Mouse (Mus musculus) forebrain, embryonic 11.5 days (tissue): ENCODE results near the gene Prickle1. TPM values are rescaled to one million over a fixed set of nuclear protein-coding genes. Genes with fewer than 3 reads are reported as not detected.
A peak's percentile ranks its signal among the peaks of the same experiment; 100 is the strongest.

Source experiments
- ATAC-seq: fragments of 200-750 bp; cut with Nextera tagmentation; replicated peaks from 2 replicates; pipeline ENCODE4 v1.8.0; 2017; ENCODE audit warnings: moderate TSS enrichment; ENCODE audit not compliant: low FRiP score
- DNase-seq: peaks from one replicate; pipeline ENCODE4 v3.0.0-alpha.2; 2017; ENCODE audit warnings: low spot score
- H3K27ac ChIP-seq: fragments of 300-500 bp; sonication (generic); 2 replicates; pipeline ENCODE4 v1.5.1; 2014; ENCODE audit warnings: low read depth, low read length
- H3K27me3 ChIP-seq: fragments of 300-500 bp; sonication (generic); 2 replicates; pipeline ENCODE4 v1.6.1; 2014; ENCODE audit warnings: mild to moderate bottlenecking, low read length, mixed read lengths; ENCODE audit not compliant: control insufficient read depth, insufficient read depth
- H3K36me3 ChIP-seq: fragments of 300-500 bp; sonication (generic); 2 replicates; pipeline ENCODE4 v1.6.1; 2014; ENCODE audit warnings: mild to moderate bottlenecking, low read length, moderate library complexity, mixed read lengths; ENCODE audit not compliant: control insufficient read depth, insufficient read depth
- H3K4me1 ChIP-seq: fragments of 300-500 bp; sonication (generic); replicated peaks from 2 replicates; pipeline ENCODE4 v1.6.1; 2014; ENCODE audit warnings: low read length, mixed read lengths; ENCODE audit not compliant: control insufficient read depth, insufficient read depth
- H3K4me2 ChIP-seq: fragments of 300-500 bp; sonication (generic); 2 replicates; pipeline ENCODE4 v1.6.1; 2014; ENCODE audit warnings: low read depth, mild to moderate bottlenecking, low read length, moderate library complexity, mixed read lengths; ENCODE audit not compliant: severe bottlenecking
- H3K4me3 ChIP-seq: fragments of 300-500 bp; sonication (generic); 2 replicates; pipeline ENCODE4 v1.5.1; 2014; ENCODE audit warnings: low read depth, low read length
- H3K9ac ChIP-seq: fragments of 300-500 bp; sonication (generic); 2 replicates; pipeline ENCODE4 v1.6.1; 2014; ENCODE audit warnings: low read length
- H3K9me3 ChIP-seq: fragments of 300-500 bp; sonication (generic); 2 replicates; pipeline ENCODE4 v1.6.1; 2016; ENCODE audit warnings: low read length, mixed read lengths; ENCODE audit not compliant: control insufficient read depth
- WGBS: fragments of 180-500 bp; shearing (Covaris S2); extraction: QIAGEN DNeasy Blood & Tissue Kit; methylation state at CpG from one replicate; pipeline ENCODE4 v1.1.7; 2014; 5-methylcytosine and 5-hydroxymethylcytosine counted together
- polyA plus RNA-seq: library from polyadenylated mRNA; unstranded; fragments of >200 nt; fragmentation: Nextera tagmentation; extraction: Ambion mirVana; gene quantifications from 2 replicates; pipeline ENCODE4 v1.2.1, GENCODE M21; 2014

Prickle1 gene
- polyA plus RNA-seq, 1 experiment from 2014 or later, result 11.6 TPM

DNA sequence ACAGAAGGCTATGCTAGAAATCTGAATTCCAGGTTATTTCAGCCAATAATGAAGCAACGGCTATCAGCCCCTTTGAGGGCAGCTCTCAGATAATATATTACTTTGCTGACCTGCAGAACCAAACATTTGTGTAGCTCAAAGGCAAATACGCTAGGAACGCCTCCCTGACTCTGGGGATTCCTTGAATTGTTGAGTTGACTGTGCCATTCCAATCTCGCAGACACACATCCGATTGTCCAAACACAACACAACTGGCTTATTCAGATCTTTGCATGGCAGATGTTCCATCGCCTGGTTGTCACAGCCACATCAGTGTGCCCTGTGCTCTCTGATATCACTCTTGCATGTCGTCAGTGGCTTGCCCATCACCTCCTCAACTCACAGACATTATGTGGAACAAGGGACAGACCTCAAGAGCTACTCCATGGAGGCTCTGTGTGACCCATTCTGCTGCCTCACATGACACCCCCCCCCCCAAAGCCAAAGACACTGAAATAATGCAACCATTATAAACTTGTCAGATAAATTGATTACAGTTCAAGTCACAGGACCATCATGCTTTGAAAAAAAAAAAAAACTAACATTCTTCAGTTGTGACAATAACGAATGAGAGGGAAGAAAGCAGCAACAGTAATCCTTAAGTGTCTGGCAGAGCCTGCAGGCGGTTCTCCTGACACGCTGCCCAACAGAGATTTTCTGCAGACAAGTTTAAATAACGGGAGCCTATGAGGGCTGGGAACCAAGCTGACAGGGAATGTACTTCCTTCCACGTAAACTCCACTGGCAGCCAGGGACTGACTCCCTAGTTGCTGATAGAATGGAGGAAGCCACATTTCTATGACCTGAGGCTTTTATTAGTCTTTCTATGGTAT is 65.6 kb downstream of the Prickle1 start:
- WGBS, result 72% methylated on average over 12 of the region's 12 CpGs
- no peak overlapping the region for H3K4me3 ChIP-seq
- H3K36me3 ChIP-seq, result no peaks in the 10 kb centered on the region
- no peaks in the 10 kb centered on the region for H3K4me1 ChIP-seq
- H3K9me3 ChIP-seq, result no peaks in the 10 kb centered on the region
- no peaks in the 10 kb centered on the region for H3K27me3 ChIP-seq
- H3K9ac ChIP-seq, result no peak overlapping the region
- H3K4me2 ChIP-seq, result no peak overlapping the region
- DNase-seq (no peak), ATAC-seq (no peak)
- no peak overlapping the region for H3K27ac ChIP-seq

DNA sequence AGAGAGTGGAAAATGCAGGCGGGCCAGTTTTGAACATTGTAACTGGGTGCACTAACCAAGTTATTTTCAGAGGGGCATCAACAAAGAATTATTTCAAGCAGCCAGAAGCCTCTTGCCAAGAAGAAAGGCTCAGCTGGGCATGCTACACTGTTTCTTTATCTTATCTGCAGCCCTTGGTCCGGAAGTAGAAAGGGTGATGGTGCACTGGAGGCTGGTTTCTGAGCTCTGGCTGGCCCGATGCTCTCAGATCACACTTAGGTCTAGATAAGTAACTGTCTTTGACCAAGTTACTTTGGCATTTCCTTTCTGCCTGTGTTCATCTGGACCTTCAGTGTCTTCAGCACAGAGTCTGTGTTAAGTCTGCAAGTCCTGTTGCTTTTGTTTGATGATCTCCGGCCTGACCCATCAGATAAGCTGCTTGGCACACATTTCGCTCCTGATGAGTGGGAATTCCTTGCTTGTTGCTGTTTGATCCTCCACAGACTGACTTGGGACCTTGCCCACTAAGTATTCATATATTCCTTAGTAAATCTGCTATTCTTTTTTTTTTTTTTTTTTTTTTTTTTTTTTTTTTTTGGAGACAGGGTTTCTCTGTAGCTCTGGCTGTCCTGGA is 70.3 kb downstream of the Prickle1 start:
- Histone ChIP-seq H3K4me3 (no peak overlapping the region), H3K4me1 (no peaks in the 10 kb centered on the region), H3K27me3 (peaks cover 9% of the 10 kb centered on the region; the same call in 1 of the 2 replicates), H3K9ac (no peak overlapping the region), H3K9me3 (no peaks in the 10 kb centered on the region), H3K4me2 (no peak overlapping the region), H3K27ac (no peak overlapping the region), H3K36me3 (no peaks in the 10 kb centered on the region)
- ATAC-seq, result no peak
- WGBS, result 88% methylated on average over 5 of the region's 5 CpGs
- DNase-seq, result no peak

DNA sequence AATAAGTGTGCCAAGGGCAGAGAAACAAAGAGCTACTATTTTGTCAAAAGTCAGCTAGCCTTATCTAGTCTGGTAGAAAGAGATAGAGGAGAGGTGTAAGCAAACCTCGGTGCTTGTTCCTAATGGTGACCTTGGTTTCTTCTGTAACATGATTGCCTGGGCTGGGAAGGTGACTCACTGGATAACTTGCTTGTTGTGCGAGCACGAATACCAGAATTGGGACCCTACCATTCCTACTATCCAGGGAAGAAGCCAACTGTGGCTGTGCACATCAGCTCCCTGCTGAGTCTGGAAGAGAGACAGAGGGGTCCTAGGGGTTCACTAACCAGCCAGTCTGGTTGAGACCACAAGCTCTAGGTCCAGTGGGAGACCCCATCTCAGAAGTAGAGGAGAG is 73.9 kb downstream of the Prickle1 start:
- no peaks in the 10 kb centered on the region for H3K36me3 ChIP-seq
- no peak overlapping the region for H3K4me2 ChIP-seq
- H3K27me3 ChIP-seq, result peaks cover 16% of the 10 kb centered on the region; the same call in 1 of the 2 replicates
- no peaks in the 10 kb centered on the region for H3K9me3 ChIP-seq
- H3K9ac ChIP-seq, result no peak overlapping the region
- DNase-seq (no peak), ATAC-seq (no peak)
- no peak overlapping the region for H3K4me3 ChIP-seq
- 45% methylated on average over 3 of the region's 3 CpGs for WGBS
- H3K4me1 ChIP-seq, result peaks cover 2% of the 10 kb centered on the region
- H3K27ac ChIP-seq, result no peak overlapping the region

DNA sequence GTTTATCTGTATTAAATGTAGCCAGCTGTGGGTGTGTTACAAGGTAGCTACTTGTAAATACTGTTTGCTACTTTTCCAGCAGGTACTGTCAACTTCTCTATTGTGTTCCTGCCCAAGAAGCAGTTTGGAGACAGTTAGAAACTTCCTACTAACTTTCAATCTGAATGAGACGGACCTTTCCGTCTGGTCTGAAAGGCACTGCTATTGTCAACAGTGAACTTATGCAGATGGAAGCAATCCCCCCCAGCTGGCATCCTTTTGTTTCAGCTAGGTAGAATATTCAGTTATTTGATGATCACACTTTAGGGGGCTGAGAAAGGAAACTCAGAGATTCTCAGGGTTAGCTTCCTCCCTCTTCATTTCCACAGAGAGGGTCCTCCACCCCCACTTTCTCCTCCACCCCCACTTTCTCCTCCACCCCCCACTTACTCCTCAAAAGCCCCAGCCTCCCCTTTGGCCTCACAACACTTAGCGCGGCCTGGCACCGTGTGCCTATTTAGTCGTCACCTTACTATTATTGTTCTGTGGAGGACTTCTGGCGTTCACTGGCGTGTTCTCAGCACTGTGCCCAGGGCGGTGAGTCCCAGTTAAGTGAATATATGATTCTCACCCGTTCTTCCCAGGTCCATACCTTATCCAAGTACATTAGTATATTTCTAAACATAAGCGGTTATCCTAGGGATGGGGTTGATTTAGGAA is 74.5 kb downstream of the Prickle1 start:
- DNase-seq (no peak), ATAC-seq (no peak)
- H3K9me3 ChIP-seq, result no peaks in the 10 kb centered on the region
- peaks cover 2% of the 10 kb centered on the region for H3K4me1 ChIP-seq
- H3K9ac ChIP-seq, result no peak overlapping the region
- H3K36me3 ChIP-seq, result no peaks in the 10 kb centered on the region
- H3K27me3 ChIP-seq, result peaks cover 16% of the 10 kb centered on the region; the same call in 1 of the 2 replicates
- H3K4me3 ChIP-seq, result no peak overlapping the region
- H3K27ac ChIP-seq, result no peak overlapping the region
- no peak overlapping the region for H3K4me2 ChIP-seq
- 31% methylated on average over 11 of the region's 11 CpGs for WGBS

DNA sequence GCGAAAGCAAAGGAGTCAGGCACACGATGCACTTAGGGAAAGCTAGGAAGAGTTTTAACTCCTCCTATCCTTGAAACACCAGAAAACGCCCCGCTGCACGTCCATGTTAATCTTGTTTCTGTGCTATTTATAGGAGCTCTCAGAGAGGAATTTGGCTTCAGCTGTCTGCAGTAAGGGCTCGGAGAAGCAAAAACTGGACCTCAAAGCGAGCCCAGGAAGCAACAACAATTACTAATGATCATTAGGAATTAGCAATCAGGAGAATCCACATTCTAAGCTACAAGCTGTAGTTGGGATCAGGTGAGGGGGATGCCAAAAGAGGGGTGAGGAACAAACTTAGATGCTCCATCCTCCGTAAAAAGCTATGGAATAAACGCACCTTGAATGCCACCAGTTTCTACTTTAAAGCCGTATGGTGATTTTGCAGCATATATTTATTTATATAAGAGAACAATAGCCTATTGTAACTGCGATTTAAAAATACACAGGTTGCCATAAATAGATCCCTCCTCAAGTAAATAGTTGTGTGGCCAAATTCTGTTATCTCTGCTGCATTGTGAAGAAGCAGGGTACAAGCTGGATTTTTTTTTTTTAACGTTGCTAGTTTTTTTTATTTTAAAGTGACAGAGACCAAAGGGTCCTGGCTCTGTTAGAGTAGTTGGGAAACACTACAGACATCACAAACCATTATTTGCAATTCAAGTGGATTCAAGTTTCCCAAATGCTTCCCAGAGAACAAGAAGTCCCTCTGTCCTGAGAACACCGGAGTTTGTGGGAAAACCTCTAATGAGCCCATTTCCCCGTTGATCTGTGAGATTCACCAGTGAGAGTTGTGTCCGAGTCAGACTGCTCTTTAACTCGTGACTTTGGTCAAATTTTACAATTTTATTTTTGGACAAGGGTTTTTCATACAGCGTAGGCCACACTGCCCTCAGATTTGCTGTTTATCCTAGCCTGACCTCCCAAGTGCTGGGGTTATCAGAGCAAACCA is 75.6 kb downstream of the Prickle1 start:
- ATAC-seq (no peak), DNase-seq (no peak)
- WGBS, result 5% methylated on average over 17 of the region's 17 CpGs
- H3K27me3 ChIP-seq, result peaks cover 16% of the 10 kb centered on the region; the same call in 1 of the 2 replicates
- H3K4me3 ChIP-seq, result peak overlapping the region; percentile 67
- peak overlapping the region; percentile 94; the same call in 1 of the 2 replicates for H3K4me2 ChIP-seq
- no peaks in the 10 kb centered on the region for H3K36me3 ChIP-seq
- H3K27ac ChIP-seq, result no peak overlapping the region
- H3K9ac ChIP-seq, result 0 out of 2 replicates have a peak overlapping the region, but pooled peaks have one; percentile 61
- no peaks in the 10 kb centered on the region for H3K9me3 ChIP-seq
- H3K4me1 ChIP-seq, result peaks cover 2% of the 10 kb centered on the region

DNA sequence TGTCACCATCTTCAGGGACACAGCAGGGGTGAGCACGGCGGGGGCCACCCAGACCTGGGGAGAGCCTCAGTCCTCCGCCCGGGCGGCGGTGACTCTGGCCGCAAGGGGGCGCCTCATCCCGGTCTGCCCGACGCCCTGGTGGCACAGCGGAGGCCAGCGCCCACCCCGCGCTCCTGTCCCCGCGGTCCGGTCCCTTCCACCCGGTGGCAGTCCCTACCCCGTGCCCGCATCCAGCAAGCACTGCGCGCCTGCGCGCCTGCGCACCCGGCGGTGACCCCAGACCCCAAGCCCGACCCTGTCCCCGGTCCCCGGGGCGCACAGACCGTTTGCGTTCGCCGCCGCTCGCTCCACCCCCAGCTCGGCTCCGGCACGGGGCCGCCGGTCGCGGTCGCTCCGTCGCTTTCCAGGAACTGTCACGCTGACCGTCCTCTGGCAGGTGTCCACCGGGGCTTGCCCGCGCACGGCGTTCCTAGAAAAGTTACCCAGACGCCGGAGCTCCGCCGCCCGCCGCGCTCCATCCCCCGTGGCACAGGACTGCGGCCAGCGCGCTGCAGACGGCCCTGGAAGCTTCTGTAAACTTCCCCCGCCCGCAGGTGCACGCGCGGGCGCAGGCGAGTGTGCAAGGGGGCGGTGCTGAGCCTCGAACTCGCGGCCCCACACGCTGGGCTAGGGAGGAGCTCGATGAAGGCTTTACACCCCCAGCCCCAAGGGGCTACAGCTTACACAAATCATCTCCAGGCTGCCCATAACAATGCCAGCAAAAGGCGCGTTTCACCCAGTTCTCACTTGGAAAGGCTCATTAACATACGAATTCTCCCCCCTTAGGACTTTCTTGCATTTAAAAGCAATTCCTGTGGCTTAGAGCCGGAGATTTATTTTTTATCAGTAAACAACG is 76.5 kb downstream of the Prickle1 start:
- no peak overlapping the region for H3K27ac ChIP-seq
- no peaks in the 10 kb centered on the region for H3K9me3 ChIP-seq
- peak overlapping the region; percentile 67 for H3K4me3 ChIP-seq
- under 1% methylated on average over 83 of the region's 85 CpGs for WGBS
- H3K9ac ChIP-seq, result peak overlapping the region; percentile 61
- H3K27me3 ChIP-seq, result peaks cover 16% of the 10 kb centered on the region; the same call in 1 of the 2 replicates
- DNase-seq (peak; percentile 91), ATAC-seq (peak; percentile 89)
- peak overlapping the region; percentile 94 for H3K4me2 ChIP-seq
- no peaks in the 10 kb centered on the region for H3K36me3 ChIP-seq
- H3K4me1 ChIP-seq, result peaks cover 2% of the 10 kb centered on the region

DNA sequence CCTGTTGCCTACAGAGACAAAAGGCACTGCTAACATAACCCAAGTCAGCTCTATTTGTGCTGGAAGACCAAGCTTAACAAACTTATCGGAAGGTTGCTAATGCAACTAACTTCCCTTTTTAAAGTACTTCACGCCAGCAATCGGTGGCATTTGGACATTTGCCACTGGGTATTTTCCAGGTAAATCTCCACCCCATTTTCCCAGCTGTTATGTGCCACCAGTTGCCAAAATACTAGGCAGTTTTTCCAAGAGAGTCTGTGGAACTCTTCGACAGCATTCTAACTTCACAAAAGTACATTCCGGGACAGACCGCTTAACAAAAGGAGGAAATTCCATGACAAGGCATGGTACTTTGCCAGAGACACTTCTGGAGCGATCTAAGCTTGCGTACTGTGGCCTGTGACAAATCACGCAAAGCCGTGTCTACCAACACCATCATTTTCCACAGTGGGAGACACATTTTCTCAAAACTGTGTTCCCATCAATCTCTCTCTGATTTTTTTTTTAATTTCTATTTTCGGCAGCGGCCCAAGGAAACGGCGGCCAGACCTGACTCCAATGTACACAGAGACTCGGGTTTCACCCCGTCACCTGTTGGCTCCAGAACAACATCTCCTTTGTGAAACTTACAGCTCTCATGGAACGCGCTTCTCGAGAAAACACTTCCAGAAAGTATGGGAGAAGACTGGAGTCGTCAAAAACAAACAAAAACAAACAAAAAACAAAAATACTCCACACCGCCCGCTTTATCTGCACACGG is 77.4 kb downstream of the Prickle1 start:
- H3K27ac ChIP-seq, result no peak overlapping the region

More for the DNA sequence above, 77.4 kb downstream of the Prickle1 start:
- WGBS, result 3% methylated on average over 23 of the region's 23 CpGs
- H3K27me3 ChIP-seq, result peaks cover 16% of the 10 kb centered on the region; the same call in 1 of the 2 replicates
- ATAC-seq (no peak), DNase-seq (no peak)
- no peaks in the 10 kb centered on the region for H3K36me3 ChIP-seq
- no peaks in the 10 kb centered on the region for H3K9me3 ChIP-seq
- H3K4me3 ChIP-seq, result peak overlapping the region; percentile 67
- H3K4me2 ChIP-seq, result peak overlapping the region; percentile 94
- peak overlapping the region; percentile 61; the same call in 1 of the 2 replicates for H3K9ac ChIP-seq
- H3K4me1 ChIP-seq, result peaks cover 2% of the 10 kb centered on the region
